Mouse (Mus musculus): ENCODE data around the gene Synm. TPM values are rescaled to one million over a fixed set of nuclear protein-coding genes. Genes with fewer than 3 reads are reported as not detected.
A peak's percentile ranks its signal among the peaks of the same experiment; 100 is the strongest.

Gene Synm
- polyA plus RNA-seq (2012; rRNA removed) = 268 and 422 TPM in 2 replicates

DNA sequence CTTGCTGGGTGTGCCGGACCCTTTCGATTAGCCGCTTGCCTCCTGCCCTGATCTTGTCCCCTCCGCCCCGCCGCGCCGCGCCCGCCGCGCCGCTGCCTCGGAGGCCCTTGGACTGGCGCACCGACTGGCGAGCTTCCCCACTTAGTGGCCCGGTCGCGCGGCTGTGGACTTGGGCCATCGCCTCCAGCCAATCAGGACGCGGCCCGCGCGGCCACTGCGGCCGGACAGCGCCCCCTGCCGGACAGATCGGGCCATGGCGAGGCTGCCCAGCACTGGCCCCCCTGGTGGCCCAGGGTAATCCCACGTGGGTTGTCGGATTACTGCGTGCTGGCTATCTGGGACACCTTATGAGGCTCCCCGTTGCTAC, at the start of gene Synm:
Gene Synm, minus strand, starts transcription at position 114 of the 367 bp plus-strand sequence.
- DNase-seq (ENCODE audit: low spot score) = peak; percentile 99

DNA sequence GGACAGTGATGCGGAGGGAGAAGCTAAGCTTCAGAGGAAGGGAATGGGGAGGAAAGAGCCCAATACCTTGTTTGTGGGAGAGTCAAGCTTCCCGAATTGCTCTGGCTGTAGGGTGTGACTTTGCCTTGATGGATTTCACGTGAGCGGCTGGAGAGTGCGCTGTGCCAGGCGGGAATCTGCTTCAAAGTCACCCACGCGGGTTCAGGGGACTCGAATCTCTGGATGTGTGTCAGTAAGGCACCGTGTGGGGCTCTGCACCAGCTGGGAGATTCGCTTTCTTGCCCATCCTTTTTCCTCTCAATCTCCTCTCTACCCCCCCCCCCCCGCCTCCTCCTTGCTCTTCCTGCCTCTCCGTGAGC, 44.3 kb upstream of the Synm start:
- no peak for DNase-seq (ENCODE audit: low spot score)

DNA sequence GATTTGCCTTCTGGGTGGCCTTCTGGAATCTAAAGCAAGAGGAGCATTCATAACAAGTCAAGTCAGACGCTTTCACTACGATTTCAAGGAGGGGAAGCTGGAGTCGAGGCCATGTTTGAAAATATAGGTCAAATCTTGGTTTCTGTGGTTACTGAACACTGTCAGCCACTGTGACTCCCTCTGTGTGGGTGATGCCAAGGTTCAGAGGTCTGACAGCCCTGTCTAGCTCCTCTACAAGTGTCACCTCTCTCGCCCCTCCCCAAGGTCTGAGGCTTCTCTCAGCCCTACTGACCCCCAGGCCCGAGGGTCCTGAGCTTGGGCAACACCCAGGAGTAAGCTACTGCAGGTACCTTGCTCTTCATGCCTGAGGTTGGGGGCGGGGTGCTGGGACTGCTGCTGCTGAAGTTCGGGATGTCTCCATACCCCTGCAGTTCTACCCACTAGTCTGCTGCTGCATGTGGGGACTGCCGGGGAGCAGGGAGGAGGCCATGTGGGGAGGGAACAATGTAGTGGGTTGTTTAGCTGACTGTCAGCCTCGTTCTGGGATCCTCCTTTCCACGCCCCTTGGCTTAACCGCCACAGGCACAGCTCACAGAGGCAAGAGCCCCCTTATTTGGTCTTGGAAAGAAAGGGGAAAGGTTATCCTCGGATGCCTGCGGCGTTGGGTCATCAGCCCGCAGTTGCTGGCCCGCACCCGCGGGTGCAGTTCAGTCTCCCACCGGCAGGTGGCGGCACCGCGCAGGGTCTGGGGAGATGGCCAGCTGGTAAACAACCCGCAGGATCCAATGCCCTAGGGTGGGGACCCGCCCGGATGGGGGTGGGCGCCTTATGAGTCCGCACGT, 43.7 kb upstream of the Synm start:
- peak; percentile 97 for DNase-seq (ENCODE audit: low spot score)

DNA sequence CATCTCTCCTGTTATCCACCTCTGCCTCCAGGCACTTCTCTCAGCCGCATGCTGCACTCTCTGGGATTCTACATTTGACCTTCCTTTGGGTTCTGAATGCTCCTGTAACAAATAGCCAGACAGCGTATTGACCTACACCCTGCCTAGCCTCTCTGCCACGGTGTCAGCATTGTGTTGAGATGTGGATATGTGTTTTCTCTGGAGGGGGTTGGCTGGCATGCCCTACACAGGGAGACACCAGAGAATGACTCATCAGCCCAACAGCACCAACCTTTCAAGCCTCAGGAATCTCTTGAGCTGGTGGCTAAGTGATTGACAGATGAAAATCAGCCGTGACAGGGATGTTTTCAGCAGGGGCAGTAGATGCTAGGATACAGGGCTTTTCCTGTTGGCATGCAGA, 41.5 kb upstream of the Synm start:
- DNase-seq (ENCODE audit: low spot score) = no peak

DNA sequence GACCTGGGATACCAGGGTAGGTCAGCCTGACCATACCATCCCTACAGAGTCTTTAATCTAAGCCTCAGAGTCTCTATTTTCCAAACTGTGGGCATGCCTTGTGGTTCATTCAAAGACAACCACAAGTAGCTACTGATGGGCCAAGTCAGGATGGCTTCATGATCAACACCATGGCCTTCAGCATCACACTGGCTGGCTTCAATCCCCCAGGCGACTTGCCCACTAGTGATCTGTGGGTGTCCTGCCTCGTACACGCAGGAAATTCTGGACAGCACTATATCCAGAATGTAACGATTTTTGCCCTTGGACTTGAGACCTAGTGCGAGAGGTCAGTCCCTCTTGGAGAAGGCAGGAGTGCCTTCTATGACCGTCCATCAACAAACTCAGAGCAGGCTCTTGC, 41.0 kb upstream of the Synm start:
- DNase-seq (ENCODE audit: low spot score) = no peak

DNA sequence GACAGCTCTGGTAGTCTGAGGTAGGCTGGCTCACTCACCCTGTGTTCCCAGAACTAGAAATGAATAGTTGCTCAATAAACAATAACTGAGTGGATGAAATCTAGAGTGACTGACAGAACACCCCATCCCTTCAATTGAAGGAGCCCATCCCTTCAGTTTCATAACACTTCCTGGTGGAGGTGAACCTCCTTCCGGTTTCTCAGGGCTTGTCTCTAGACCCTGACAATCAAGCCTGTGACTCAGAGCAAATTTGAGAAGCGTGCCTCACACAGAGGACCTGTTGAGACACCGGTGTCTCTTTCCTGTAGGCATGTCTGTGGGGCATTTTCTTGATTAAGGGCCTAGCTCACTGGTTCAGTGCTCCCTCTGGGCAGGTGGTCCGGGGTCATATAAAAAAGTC, 38.9 kb upstream of the Synm start:
- DNase-seq (ENCODE audit: low spot score) = no peak

DNA sequence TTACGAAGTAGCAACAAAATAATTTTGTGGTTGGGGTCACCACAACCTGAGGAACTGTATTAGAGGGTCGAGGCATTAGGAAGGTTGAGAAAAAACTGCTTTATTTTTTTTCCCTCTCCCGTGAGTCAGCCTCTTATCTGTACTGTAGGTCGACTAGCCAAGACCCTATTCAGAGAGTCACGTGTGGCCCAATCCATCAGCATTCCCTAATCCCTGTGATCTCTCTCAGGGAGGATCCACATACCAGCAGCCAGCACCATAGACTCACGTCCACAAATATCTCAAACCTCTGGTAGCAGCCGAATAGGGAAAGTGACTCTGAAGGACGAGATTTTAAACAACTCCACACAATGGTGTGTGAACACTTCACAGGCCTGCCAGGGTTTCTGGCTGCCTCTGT, 37.5 kb upstream of the Synm start:
- DNase-seq (ENCODE audit: low spot score) = no peak

DNA sequence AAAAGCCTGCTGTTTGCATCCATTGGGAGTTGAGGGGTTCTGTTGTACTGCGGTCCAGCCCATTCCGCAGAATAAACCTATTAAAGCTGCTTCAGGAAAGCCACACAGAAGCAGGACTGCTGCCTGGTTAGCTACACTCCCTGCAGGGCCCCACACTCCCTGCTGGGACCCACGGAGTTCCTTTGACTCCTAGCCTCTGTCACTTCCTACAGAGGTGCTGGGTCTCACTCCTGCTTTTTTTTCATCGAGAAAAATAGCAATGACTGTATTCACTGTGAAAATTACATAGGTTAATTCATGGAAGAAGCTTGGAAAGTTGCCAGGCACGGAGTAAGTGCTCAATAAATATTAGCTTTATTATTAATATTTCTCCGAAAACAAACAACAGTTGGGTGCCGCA, 33.9 kb upstream of the Synm start:
- DNase-seq (ENCODE audit: low spot score) = no peak

DNA sequence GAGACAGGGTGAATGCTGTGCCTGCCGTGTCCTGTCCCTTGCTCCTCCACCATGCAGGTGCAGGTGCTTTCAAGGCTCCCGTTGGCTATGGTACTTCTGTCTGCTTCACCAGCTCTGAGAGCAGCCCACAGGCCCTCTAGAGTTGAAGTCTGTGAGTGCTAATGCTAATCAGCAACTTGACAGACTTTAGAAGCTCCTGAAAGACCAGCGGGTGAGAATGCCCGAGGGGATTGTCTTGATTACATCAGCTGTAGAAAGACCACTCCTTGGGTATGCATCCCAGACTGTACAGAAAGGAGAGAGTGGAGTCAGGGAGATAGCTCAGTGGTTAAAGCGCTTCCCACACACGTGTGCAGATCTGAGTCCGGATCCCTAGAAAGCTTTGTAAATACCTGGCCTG, 31.7 kb upstream of the Synm start:
- DNase-seq (ENCODE audit: low spot score) = no peak

DNA sequence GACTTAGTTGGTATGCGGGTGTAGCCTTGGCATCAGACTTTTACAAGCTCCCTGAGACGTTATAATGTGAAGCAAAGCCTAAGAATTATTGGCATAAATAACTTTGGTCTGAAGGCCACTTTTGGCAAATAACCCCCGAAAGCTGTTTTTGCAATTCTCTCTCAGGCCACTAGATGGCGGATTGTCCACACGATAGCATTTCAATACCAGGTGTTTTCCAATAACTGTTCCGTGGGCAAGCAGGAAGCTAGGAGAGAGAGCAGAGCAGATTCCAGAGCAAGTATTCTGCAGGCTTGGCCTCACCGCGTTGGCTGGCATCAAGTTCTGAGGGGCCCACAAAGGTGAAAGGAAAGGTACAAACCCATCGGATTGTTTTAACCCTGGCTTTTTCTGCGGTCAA, 29.2 kb upstream of the Synm start:
- DNase-seq (ENCODE audit: low spot score) = no peak

DNA sequence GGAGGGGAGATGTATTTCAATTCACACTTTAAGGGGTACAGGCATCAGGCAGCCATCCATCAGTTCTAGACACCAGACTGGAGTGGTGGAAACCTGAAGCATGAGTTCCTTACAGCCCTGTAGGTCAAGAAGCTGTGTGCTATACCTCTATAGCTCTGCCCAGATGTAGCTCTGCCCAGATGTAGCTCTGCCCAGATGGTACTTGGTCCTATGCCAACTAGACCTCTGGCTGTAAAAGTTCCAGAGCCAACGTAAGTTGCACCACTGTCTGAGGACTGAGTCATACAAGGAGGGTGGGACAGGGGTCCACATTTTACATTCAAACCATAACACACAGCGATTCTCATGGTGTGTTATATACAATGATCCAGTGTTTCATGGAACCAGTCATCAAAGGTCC, 28.3 kb upstream of the Synm start:
- DNase-seq (ENCODE audit: low spot score) = no peak

DNA sequence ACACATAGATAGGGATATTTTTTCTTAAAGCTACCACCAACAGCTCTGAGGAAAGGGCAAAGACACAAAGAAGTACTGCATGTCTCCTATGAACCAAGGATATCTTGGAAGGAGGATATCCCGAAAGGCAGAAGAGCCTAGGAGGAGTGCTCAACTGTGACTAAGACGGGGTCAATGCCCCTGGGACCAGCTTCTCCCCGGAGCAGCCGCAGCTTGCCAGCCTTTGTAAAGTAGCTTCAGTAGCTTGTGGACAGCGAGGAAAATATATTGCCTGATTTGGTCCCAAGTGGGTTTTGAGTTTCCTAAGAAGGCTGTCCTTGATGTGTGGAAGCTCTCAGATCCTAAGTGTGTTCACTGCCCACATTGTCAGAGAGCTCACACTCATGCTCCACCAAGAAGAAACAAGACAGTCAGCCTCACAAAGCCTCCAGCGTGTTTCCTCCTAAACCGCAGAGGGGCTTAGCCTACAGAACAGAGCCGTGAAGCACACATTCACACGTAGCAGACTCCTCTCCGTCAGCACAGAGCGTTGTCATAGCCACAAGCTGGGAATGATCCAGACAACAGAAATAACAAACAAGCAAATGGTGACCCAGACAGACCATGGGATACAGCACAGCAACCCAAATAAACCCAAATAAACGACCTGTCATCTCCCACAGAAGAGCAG, 17.2 kb upstream of the Synm start:
- DNase-seq (ENCODE audit: low spot score) = no peak

DNA sequence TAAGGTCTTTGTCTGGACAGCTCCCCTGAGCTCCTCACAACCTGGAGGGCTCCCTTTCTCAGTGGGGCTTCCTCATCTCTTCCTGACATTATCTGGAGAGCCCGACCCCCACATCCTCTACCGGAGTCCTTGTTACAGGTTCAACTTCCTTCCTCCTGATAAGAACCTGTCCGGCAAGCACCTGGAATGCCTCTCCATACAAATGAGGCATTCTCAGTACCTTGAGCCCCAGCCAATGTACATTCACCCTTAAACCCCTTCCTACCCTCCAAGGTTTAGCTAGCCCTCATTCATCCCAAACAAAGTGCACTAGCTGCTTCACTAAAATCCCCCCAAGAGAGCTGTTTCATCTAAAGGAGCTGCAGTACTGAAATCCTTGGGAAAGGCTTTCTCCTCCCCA, 16.1 kb upstream of the Synm start:
- DNase-seq (ENCODE audit: low spot score) = no peak

DNA sequence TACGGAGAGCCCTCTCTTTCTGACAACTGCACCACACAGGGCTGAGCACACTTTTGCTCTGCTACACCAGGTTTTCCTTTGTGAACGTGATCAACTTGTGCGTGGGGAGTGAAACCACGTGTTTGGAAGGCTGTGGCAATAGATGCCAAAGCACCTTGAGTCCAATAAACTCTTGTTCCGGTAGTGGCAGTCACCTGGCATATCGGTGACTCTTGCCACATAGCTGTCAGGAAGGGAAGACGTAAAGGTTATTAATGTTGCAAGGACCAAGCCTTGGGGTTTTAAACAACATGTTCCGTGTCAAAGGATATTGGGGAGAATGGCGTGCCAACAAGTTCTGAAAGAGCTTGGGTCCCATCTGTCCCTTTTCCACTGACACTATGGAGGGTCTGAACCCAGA, 12.7 kb upstream of the Synm start:
- DNase-seq (ENCODE audit: low spot score) = no peak

DNA sequence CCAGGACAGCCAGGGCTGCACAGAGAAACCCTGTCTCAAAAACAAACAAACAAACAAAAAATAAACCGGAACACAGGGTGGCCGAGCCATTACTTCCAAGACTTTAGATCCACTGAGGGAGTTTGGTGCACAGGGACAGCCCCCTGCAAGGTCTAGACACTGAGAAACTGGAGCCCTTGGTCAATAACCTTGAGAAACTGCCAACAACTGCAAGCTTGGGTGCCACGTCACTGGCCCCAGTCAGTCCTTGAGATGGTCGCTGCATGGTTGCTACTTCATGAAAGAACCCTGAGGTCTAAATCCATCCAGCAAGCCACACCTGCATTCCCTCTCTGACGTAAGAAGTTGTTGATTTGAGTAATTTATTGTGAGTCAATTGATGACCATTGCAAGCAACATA, 9.9 kb upstream of the Synm start:
- DNase-seq (ENCODE audit: low spot score) = no peak

DNA sequence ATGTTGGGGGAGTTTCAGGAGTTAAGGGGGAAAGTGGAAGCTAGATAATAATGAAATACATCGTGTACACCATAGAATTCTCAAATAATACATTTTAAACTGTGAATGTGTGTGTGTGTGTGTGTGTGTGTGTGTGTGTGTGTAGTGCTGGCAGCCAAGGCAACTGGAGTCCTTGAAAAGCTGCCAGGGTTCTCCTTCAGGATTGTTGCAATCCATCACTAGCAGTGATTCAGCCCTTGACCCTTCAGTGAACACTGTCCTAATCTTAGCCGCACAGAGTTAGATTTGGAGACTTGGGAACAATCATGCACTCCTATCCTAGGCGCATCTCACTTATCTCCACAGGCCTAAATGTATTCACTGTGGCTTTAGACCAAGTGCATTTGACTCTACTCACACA, 8.6 kb upstream of the Synm start:
- no peak for DNase-seq (ENCODE audit: low spot score)

DNA sequence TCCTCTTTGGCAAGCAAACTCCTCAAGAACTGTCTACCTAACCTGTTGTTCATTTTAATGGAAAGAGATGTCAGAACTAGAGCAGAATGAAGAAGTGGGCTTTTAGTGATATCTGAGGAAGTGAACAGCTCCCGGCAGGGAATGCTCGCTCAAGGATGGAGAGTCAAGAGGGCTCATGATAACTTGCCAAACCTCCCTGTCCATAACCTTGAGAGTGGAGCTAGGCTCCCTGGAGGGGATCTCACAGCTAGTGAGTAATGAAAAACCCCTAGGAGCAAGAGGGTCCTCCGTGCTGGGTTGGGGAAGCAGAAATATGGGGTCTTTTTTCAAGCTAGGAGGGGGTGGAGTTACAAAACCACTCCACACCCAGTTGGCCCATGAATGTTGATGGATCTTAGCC, 4.1 kb upstream of the Synm start:
- no peak for DNase-seq (ENCODE audit: low spot score)

DNA sequence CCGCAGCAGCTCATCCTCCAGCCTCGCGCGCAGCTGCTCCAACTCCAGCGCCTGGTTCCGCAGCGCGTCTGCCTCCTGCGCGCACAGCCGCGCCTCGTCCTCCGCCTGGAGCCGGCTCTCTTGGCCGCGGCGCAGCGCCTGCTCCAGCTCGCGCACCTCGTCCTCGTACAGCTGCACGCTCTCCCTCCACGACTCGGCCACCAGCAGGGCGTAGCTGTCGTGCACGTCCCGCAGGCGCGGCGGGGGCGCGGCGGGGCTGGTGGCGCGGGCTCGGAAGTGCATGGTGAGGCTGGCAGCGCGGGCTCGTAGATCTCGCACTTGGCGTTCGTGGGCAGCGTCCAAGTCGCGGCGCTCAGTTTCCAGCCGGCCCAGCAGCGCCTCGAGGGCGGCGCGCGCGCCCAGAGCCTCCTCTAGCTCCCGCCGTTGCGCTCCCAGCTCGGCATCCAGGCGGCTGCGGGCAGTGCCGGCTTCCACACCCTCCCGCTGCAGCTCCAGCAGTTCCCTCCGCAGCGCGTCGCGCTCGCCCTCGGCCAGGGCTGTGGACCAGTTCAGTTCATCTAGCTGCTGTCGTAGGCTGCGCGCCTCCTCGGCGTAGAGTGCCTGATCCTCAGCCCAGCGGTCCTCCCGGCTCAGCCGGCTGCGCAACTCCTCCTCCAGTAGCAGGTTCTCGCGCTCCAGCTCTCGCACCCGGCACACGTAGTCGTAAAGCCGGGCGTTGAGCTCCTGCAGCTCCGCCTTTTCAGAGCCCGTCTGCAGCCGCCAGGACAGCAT, 499 bp downstream of the Synm start:
- DNase-seq (ENCODE audit: low spot score) = no peak

DNA sequence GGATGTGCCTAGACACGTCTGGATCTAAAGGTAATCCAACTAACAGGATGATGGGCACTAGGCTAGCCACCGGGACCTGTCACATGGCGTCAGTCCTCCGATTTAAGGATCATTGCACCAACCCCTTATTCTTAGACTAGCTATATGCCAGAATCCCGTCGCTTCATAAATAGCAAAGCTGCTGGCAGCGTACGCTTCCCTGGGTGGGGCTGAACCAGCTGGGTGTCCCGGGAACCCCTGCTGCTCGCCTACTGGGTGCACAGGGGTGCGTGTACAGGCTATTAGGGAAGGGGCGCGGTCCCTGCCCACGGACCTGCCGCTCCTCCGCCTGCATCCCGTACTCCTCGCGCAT, 1.1 kb downstream of the Synm start:
- DNase-seq (ENCODE audit: low spot score) = no peak

DNA sequence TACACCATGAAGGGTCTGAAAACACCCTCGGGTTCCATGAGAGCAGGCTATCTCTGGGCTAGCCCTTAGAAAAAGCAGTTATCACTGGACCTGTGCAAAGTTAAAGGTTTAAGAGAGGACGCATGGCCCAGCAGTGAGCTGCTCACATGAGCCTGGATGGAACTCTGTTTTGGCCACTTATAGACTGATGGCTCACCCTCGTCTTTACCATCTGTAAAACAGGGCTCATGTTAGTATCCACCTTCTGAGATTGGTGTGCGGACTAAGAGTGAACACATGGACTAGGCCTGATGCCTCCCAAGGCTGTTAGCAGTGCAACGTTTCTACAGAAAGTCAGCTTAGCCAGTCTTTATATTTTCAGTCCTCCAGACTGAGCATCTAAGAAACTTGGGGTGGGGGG, 2.9 kb downstream of the Synm start:
- DNase-seq (ENCODE audit: low spot score) = no peak

DNA sequence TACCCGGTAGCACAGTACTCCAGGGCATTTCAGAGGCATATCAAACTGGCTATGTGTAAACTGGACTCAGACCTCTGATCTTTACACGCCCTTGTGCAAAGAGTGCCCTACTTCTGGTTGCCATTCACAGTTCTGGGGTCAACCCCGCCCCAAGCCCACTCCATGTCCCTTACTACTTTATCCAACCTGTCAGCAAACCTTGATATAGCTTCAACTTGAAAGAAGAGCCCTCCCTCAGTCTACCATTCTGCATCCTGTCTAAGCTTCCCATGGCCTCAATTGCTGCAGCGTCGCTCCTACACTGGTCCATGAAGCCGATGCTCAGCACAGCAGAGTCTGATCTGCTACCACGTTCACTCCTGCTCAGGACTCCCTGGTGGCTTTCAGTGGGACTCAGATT, 4.2 kb downstream of the Synm start:
- DNase-seq (ENCODE audit: low spot score) = no peak

DNA sequence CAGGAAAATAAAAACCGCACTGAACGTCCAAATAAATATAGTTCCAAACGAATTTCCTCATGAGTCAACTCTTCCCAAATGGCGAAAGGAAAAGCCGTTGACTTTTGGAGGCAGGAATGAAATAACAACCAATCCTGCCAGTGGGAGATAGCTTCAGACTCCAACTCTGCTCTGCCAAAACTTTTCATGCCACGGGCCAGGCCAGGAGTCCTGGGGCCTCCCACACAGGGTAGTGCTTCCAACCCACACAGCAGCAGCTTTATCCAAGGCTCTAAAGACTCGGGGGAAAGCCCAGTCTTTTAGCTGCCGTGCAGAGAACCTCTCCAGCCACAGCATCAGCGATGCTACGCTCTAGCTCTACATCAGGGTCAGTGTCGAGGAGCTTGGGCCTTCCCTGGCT, 4.9 kb downstream of the Synm start:
- no peak for DNase-seq (ENCODE audit: low spot score)
